Mouse (Mus musculus) thymus, postnatal 10 days (tissue): ENCODE measurements at regions not wholly inside any gene's neighbourhood (a gene's known extent, or its start where the extent isn't known, plus 50 kb on each side); places are given as distances from the start of the nearest gene placed in this dataset.
A peak's percentile ranks its signal among the peaks of the same experiment; 100 is the strongest.

Experiments used
- DNase-seq, 2 experiments: peaks; one replicate each; pipeline ENCODE4 v3.0.0; 2021; ENCODE audit warnings: low spot score in 2 of 2

- DNase-seq = no peak
Measured at GRCm38 (mm10) chr8:83837637-83838378, 62.1 kb upstream of the Adgrl1 start.

- no peak for DNase-seq
Measured at GRCm38 (mm10) chr8:83829851-83830250, 70.1 kb upstream of the Adgrl1 start.

- DNase-seq = no peak
Measured at GRCm38 (mm10) chr8:83824925-83825680, 74.8 kb upstream of the Adgrl1 start.

- no peak for DNase-seq
Measured at GRCm38 (mm10) chr8:83819086-83819485, 78.0 kb upstream of the Adgre5 start.

- no peak for DNase-seq
Measured at GRCm38 (mm10) chr8:83810651-83811050, 69.5 kb upstream of the Adgre5 start.

- no peak for DNase-seq
Measured at GRCm38 (mm10) chr8:83805612-83806011, 64.5 kb upstream of the Adgre5 start.

GRCm38 (mm10) chr8:83803312-83803711 lies 62.2 kb upstream of the Adgre5 start:
- DNase-seq = peak in 1 of 2 experiments; percentile 25

GRCm38 (mm10) chr8:83802506-83802905 lies 61.4 kb upstream of the Adgre5 start:
- no peak for DNase-seq

GRCm38 (mm10) chr8:83799607-83799950 lies 58.5 kb upstream of the Adgre5 start:
- DNase-seq = no peak

GRCm38 (mm10) chr8:83798881-83799606 lies 57.9 kb upstream of the Adgre5 start:
- no peak for DNase-seq

- DNase-seq = no peak
Measured at GRCm38 (mm10) chr8:83793491-83794238, 52.5 kb upstream of the Adgre5 start.
